Mouse (Mus musculus): ENCODE measurements at regions not wholly inside any gene's neighbourhood (a gene's known extent, or its start where the extent isn't known, plus 50 kb on each side); places are given as distances from the start of the nearest gene placed in this dataset.

DNA sequence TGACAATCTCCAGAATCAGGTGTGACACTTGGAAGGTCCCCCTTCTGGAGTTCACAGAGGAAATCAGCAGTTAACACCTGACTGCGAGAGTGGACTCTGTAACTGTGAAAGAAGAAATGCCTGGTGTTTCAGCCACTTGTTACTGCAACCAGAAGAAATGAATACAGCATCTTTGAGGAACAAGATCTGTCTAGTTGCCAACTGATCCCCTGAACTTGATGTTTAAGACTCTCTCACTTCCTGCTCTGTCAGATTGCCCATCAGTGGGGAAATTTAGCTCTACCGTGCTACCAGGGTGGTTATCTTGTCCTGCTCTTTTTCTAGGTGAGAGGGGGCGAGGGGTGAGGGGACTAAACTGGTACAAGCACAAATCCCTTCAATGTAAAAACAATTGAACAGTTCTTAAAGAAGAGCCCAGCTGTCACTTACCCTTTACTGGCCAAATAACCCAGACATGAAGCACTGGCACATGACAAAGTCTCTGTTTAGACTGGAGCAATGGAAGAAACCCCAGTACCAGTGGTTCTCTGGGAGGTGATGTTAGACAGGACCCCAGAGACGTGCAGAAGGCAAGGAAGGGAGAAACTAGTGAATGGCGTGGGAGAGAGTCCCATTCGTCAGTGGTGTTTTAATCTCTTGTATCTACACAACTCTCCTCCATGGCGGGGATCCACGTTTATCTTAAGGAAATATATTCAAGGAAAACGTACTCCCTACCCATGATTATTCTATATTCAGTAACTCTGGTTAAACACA, 237.6 kb upstream of the Btg1 start:
- no peak for TF ChIP-seq GATA1 (IDR thresholded peaks at IDR 0.05; ENCODE audit: borderline replicate concordance, low read length)
- no peak for TF ChIP-seq FLI1 (IDR thresholded peaks at IDR 0.05; ENCODE audit: low read length)

Measured in megakaryocyte, embryonic 14.5 days (primary cell).